Mouse (Mus musculus): ENCODE measurements at regions not wholly inside any gene's neighbourhood (a gene's known extent, or its start where the extent isn't known, plus 50 kb on each side); places are given as distances from the start of the nearest gene placed in this dataset.

- Histone ChIP-seq H3K9me3 (replicated peaks; ENCODE audit: control insufficient read depth, insufficient read depth, low read length, poor library complexity, severe bottlenecking) (no peaks in the 10 kb centered on the region), H3K4me1 (ENCODE audit: control insufficient read depth, insufficient read depth, low read length) (no peaks in the 10 kb centered on the region), H3K4me3 (ENCODE audit: low read depth, low read length) (no peak overlapping the region), H3K9ac (ENCODE audit: low read depth, poor library complexity, severe bottlenecking) (no peak overlapping the region), H3K27ac (ENCODE audit: insufficient read depth, low read length) (no peak overlapping the region), H3K36me3 (ENCODE audit: control insufficient read depth, insufficient read depth, low read length, poor library complexity, severe bottlenecking) (no peaks in the 10 kb centered on the region), H3K27me3 (ENCODE audit: control insufficient read depth, insufficient read depth, low read length, poor library complexity, severe bottlenecking) (no peaks in the 10 kb centered on the region)
- TF ChIP-seq CTCF (IDR thresholded peaks at IDR 0.05; ENCODE audit: low read depth, low read length) (no peak), EP300 (IDR thresholded peaks at IDR 0.05; ENCODE audit: insufficient read depth, low read depth, low read length) (no peak), POLR2A (IDR thresholded peaks at IDR 0.05; ENCODE audit: insufficient read depth, low read length) (no peak)
Observed at GRCm38 (mm10) chr1:166735545-166735944, 53.9 kb upstream of the Fmo9 start.

DNA sequence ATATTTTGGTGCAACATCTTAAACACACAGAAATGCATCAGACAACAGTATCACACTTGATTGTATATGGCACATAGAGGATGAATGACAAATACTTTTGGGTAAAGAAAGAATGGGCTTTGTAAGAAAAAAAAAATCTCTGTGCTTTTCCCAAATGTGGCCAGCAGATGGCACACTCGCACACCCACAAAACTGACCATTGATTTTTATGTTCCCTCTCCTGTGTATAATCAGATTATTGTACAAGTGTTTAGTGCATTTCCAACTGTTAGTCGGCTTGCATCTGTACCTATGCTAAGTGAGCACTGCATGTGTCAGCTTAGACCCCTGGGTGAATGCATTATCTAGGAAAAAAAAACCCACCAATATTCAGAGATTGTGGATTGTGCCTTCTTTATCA, 56.4 kb upstream of the Fmo9 start:
- Histone ChIP-seq H3K27me3 (ENCODE audit: control insufficient read depth, insufficient read depth, low read length, poor library complexity, severe bottlenecking) (no peaks in the 10 kb centered on the region), H3K9me3 (replicated peaks; ENCODE audit: control insufficient read depth, insufficient read depth, low read length, poor library complexity, severe bottlenecking) (no peaks in the 10 kb centered on the region), H3K4me1 (ENCODE audit: control insufficient read depth, insufficient read depth, low read length) (no peaks in the 10 kb centered on the region), H3K9ac (ENCODE audit: low read depth, poor library complexity, severe bottlenecking) (no peak overlapping the region), H3K4me3 (ENCODE audit: low read depth, low read length) (no peak overlapping the region), H3K36me3 (ENCODE audit: control insufficient read depth, insufficient read depth, low read length, poor library complexity, severe bottlenecking) (no peaks in the 10 kb centered on the region), H3K27ac (ENCODE audit: insufficient read depth, low read length) (no peak overlapping the region)
- TF ChIP-seq CTCF (IDR thresholded peaks at IDR 0.05; ENCODE audit: low read depth, low read length) (peak; percentile 27), POLR2A (IDR thresholded peaks at IDR 0.05; ENCODE audit: insufficient read depth, low read length) (no peak)

- no peak for TF ChIP-seq POLR2A (IDR thresholded peaks at IDR 0.05; ENCODE audit: insufficient read depth, low read length)
- Histone ChIP-seq H3K27ac (ENCODE audit: insufficient read depth, low read length) (no peak overlapping the region), H3K27me3 (ENCODE audit: control insufficient read depth, insufficient read depth, low read length, poor library complexity, severe bottlenecking) (no peaks in the 10 kb centered on the region), H3K4me3 (ENCODE audit: low read depth, low read length) (no peak overlapping the region), H3K9me3 (replicated peaks; ENCODE audit: control insufficient read depth, insufficient read depth, low read length, poor library complexity, severe bottlenecking) (no peaks in the 10 kb centered on the region), H3K9ac (ENCODE audit: low read depth, poor library complexity, severe bottlenecking) (no peak overlapping the region), H3K4me1 (ENCODE audit: control insufficient read depth, insufficient read depth, low read length) (no peaks in the 10 kb centered on the region), H3K36me3 (ENCODE audit: control insufficient read depth, insufficient read depth, low read length, poor library complexity, severe bottlenecking) (no peaks in the 10 kb centered on the region)
Observed at GRCm38 (mm10) chr1:166750236-166750635, 68.6 kb upstream of the Fmo9 start.

GRCm38 (mm10) chr1:166750777-166751176, 69.1 kb upstream of the Fmo9 start:
- H3K9ac ChIP-seq (ENCODE audit: low read depth, poor library complexity, severe bottlenecking) = no peak overlapping the region
- no peaks in the 10 kb centered on the region for H3K9me3 ChIP-seq (replicated peaks; ENCODE audit: control insufficient read depth, insufficient read depth, low read length, poor library complexity, severe bottlenecking)
- no peak overlapping the region for H3K27ac ChIP-seq (ENCODE audit: insufficient read depth, low read length)
- H3K4me3 ChIP-seq (ENCODE audit: low read depth, low read length) = no peak overlapping the region
- H3K4me1 ChIP-seq (ENCODE audit: control insufficient read depth, insufficient read depth, low read length) = no peaks in the 10 kb centered on the region
- H3K27me3 ChIP-seq (ENCODE audit: control insufficient read depth, insufficient read depth, low read length, poor library complexity, severe bottlenecking) = no peaks in the 10 kb centered on the region
- TF ChIP-seq CTCF (IDR thresholded peaks at IDR 0.05; ENCODE audit: low read depth, low read length) (no peak), POLR2A (IDR thresholded peaks at IDR 0.05; ENCODE audit: insufficient read depth, low read length) (no peak), EP300 (IDR thresholded peaks at IDR 0.05; ENCODE audit: insufficient read depth, low read depth, low read length) (no peak)
- no peaks in the 10 kb centered on the region for H3K36me3 ChIP-seq (ENCODE audit: control insufficient read depth, insufficient read depth, low read length, poor library complexity, severe bottlenecking)

DNA sequence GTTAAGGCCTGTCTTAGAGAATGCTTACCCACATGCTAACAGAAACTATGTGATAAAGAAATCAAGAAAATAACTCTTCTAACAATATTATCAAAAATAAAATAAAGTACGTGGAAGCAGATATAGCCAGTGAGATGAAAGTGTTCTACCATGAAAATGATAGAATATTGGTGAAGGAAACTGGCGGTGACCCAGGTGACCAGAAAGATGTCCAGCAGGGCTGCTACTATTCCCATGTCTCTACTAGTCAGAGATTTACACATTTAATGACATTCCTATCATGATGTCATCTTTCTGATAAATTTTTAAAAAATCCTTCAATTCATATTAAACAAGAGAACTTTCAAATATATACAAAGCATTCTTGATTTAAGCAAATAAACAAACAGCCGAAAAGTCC, 69.8 kb upstream of the Fmo9 start:
- Histone ChIP-seq H3K4me1 (ENCODE audit: control insufficient read depth, insufficient read depth, low read length) (no peaks in the 10 kb centered on the region), H3K27ac (ENCODE audit: insufficient read depth, low read length) (no peak overlapping the region), H3K9ac (ENCODE audit: low read depth, poor library complexity, severe bottlenecking) (no peak overlapping the region), H3K9me3 (replicated peaks; ENCODE audit: control insufficient read depth, insufficient read depth, low read length, poor library complexity, severe bottlenecking) (no peaks in the 10 kb centered on the region), H3K4me3 (ENCODE audit: low read depth, low read length) (no peak overlapping the region), H3K27me3 (ENCODE audit: control insufficient read depth, insufficient read depth, low read length, poor library complexity, severe bottlenecking) (no peaks in the 10 kb centered on the region), H3K36me3 (ENCODE audit: control insufficient read depth, insufficient read depth, low read length, poor library complexity, severe bottlenecking) (no peaks in the 10 kb centered on the region)
- no peak for TF ChIP-seq POLR2A (IDR thresholded peaks at IDR 0.05; ENCODE audit: insufficient read depth, low read length)
- no peak for TF ChIP-seq CTCF (IDR thresholded peaks at IDR 0.05; ENCODE audit: low read depth, low read length)
- TF ChIP-seq EP300 (IDR thresholded peaks at IDR 0.05; ENCODE audit: insufficient read depth, low read depth, low read length) = no peak

- Histone ChIP-seq H3K27me3 (ENCODE audit: control insufficient read depth, insufficient read depth, low read length, poor library complexity, severe bottlenecking) (no peaks in the 10 kb centered on the region), H3K27ac (ENCODE audit: insufficient read depth, low read length) (no peak overlapping the region), H3K36me3 (ENCODE audit: control insufficient read depth, insufficient read depth, low read length, poor library complexity, severe bottlenecking) (no peaks in the 10 kb centered on the region), H3K9me3 (replicated peaks; ENCODE audit: control insufficient read depth, insufficient read depth, low read length, poor library complexity, severe bottlenecking) (no peaks in the 10 kb centered on the region), H3K4me1 (ENCODE audit: control insufficient read depth, insufficient read depth, low read length) (no peaks in the 10 kb centered on the region), H3K9ac (ENCODE audit: low read depth, poor library complexity, severe bottlenecking) (no peak overlapping the region), H3K4me3 (ENCODE audit: low read depth, low read length) (no peak overlapping the region)
- TF ChIP-seq EP300 (IDR thresholded peaks at IDR 0.05; ENCODE audit: insufficient read depth, low read depth, low read length) (no peak), POLR2A (IDR thresholded peaks at IDR 0.05; ENCODE audit: insufficient read depth, low read length) (no peak), CTCF (IDR thresholded peaks at IDR 0.05; ENCODE audit: low read depth, low read length) (no peak)
Observed at GRCm38 (mm10) chr1:166752990-166753709, 71.5 kb upstream of the Fmo9 start.

Measured in ES-Bruce4 (cell line).